Mouse (Mus musculus) limb, embryonic 11.5 days (tissue): ENCODE results near the gene Akap13. TPM values are rescaled to one million over a fixed set of nuclear protein-coding genes. Genes with fewer than 3 reads are reported as not detected.

ENCODE experiments used
- ATAC-seq: fragments of 200-750 bp; cut with Nextera tagmentation; 2 replicates; pipeline ENCODE4 v1.8.0; 2017; ENCODE audit warnings: low read depth; ENCODE audit not compliant: insufficient number of reproducible peaks, low FRiP score, low TSS enrichment
- DNase-seq: peaks from one replicate; pipeline ENCODE4 v3.0.0-alpha.2; 2015; ENCODE audit warnings: low spot score
- H3K27ac ChIP-seq: fragments of 300-500 bp; sonication (generic); replicated peaks from 2 replicates; pipeline ENCODE4 v1.5.1; 2014; ENCODE audit warnings: low read depth, mild to moderate bottlenecking, low read length
- H3K27me3 ChIP-seq: fragments of 300-500 bp; sonication (generic); 2 replicates; pipeline ENCODE4 v1.6.1; 2014; ENCODE audit warnings: mild to moderate bottlenecking, low read length, mixed read lengths; ENCODE audit not compliant: control insufficient read depth, insufficient read depth
- H3K36me3 ChIP-seq: fragments of 300-500 bp; sonication (generic); 2 replicates; pipeline ENCODE4 v1.6.1; 2014; ENCODE audit warnings: mild to moderate bottlenecking, low read length, moderate library complexity, mixed read lengths; ENCODE audit not compliant: control insufficient read depth, insufficient read depth
- H3K4me1 ChIP-seq: fragments of 300-500 bp; sonication (generic); 2 replicates; pipeline ENCODE4 v1.6.1; 2014; ENCODE audit warnings: low read length, mixed read lengths; ENCODE audit not compliant: control insufficient read depth, insufficient read depth
- H3K4me2 ChIP-seq: fragments of 300-500 bp; sonication (generic); 2 replicates; pipeline ENCODE4 v1.6.1; 2014; ENCODE audit warnings: low read depth, mild to moderate bottlenecking, moderate library complexity; ENCODE audit not compliant: severe bottlenecking
- H3K4me3 ChIP-seq: fragments of 300-500 bp; sonication (generic); 2 replicates; pipeline ENCODE4 v1.5.1; 2014; ENCODE audit warnings: low read depth, low read length
- H3K9ac ChIP-seq: fragments of 300-500 bp; sonication (generic); 2 replicates; pipeline ENCODE4 v1.6.1; 2014; ENCODE audit warnings: mild to moderate bottlenecking, low read length
- H3K9me3 ChIP-seq: fragments of 300-500 bp; sonication (generic); 2 replicates; pipeline ENCODE4 v1.6.1; 2016; ENCODE audit warnings: low read length; ENCODE audit not compliant: control insufficient read depth
- WGBS: fragments of 180-500 bp; shearing (Covaris S2); extraction: QIAGEN DNeasy Blood & Tissue Kit; methylation state at CpG from one replicate; pipeline ENCODE4 v1.1.7; 2014; 5-methylcytosine and 5-hydroxymethylcytosine counted together
- polyA plus RNA-seq: library from polyadenylated mRNA; unstranded; fragments of >200 nt; fragmentation: Nextera tagmentation; extraction: Ambion mirVana; gene quantifications from 2 replicates; pipeline ENCODE4 v1.2.1, GENCODE M21; 2014

Gene Akap13
- 32.7 and 35.0 TPM in 2 replicates for polyA plus RNA-seq

- DNase-seq (peak; percentile 97), ATAC-seq (peak; percentile 99)
- H3K4me1 ChIP-seq, result no peaks in the 10 kb centered on the region
- H3K27ac ChIP-seq, result peak within 1 kb of the TSS; percentile 97
- under 1% methylated on average over 66 of the region's 94 CpGs for WGBS
- peak within 1 kb of the TSS; percentile 90 for H3K4me3 ChIP-seq
- H3K4me2 ChIP-seq, result peak within 1 kb of the TSS; percentile 69
- H3K9me3 ChIP-seq, result no peaks in the 10 kb centered on the region
- no peaks in the 10 kb centered on the region for H3K27me3 ChIP-seq
- H3K36me3 ChIP-seq, result no peaks in the 10 kb centered on the region
- peak within 1 kb of the TSS; percentile 95 for H3K9ac ChIP-seq
Measured at GRCm38 (mm10) chr7:75455223-75456151, at the start of gene Akap13. Gene Akap13 (plus strand): TSS chr7:75455534.

DNA sequence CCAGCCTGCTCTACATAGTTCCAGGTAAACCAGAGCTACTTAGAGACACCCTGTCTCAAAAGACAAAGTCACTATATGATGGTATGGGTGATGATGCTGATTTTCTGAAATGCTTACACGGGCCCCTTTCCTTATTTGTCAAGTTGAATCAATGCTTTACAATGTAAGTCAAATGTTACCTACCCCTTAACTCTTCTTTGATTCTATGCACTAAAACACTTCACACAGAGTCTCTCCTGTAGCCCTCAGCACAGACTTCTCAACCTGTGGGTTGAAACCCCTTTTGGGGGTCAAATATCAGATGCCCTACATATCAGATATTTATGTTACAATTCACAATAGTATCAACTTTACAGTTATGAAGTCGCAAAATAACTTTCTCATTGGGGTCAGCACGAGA, 44.7 kb upstream of the Akap13 start:
- H3K36me3 ChIP-seq, result no peaks in the 10 kb centered on the region
- H3K4me1 ChIP-seq, result no peaks in the 10 kb centered on the region
- no peak overlapping the region for H3K9ac ChIP-seq
- no peak for DNase-seq
- H3K4me2 ChIP-seq, result no peak overlapping the region
- no peaks in the 10 kb centered on the region for H3K27me3 ChIP-seq
- no peak overlapping the region for H3K27ac ChIP-seq
- no peaks in the 10 kb centered on the region for H3K9me3 ChIP-seq
- WGBS, result 91% methylated on average over 3 of the region's 3 CpGs
- H3K4me3 ChIP-seq, result no peak overlapping the region
- ATAC-seq, result no peak

- Histone ChIP-seq H3K27ac (no peak overlapping the region), H3K4me2 (no peak overlapping the region), H3K9me3 (no peaks in the 10 kb centered on the region), H3K27me3 (no peaks in the 10 kb centered on the region), H3K4me1 (no peaks in the 10 kb centered on the region), H3K4me3 (no peak overlapping the region), H3K36me3 (no peaks in the 10 kb centered on the region), H3K9ac (no peak overlapping the region)
- DNase-seq, result no peak
- ATAC-seq, result no peak
- WGBS, result 76% methylated on average over 6 of the region's 6 CpGs
Measured at GRCm38 (mm10) chr7:75411226-75411625, 44.1 kb upstream of the Akap13 start.

DNA sequence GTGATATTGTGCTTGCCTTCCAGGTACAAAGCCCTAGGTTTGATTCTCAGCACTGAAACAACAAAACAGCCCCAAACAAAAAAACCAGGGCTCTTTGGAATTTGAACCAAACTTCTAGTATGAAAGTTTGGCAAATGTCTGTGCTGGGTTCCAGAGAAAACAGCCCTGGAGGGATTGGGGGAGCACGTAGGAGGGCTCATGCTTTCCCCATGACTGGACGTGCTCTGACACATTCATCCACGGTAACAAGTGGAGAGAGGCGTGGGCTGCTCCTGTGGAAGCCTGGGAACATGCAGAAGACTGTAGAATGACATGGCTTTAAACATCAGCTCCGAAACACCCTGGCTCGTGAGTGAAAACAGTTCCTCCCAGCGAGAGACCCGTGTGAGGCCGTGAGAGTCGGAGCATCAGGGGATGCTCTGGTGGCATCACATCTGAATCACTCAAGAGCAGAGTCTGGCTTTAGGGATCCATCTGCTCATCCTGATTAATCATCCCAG, 43.3 kb upstream of the Akap13 start:
- no peaks in the 10 kb centered on the region for H3K27me3 ChIP-seq
- WGBS, result 81% methylated on average over 10 of the region's 10 CpGs
- ATAC-seq, result no peak

DNA sequence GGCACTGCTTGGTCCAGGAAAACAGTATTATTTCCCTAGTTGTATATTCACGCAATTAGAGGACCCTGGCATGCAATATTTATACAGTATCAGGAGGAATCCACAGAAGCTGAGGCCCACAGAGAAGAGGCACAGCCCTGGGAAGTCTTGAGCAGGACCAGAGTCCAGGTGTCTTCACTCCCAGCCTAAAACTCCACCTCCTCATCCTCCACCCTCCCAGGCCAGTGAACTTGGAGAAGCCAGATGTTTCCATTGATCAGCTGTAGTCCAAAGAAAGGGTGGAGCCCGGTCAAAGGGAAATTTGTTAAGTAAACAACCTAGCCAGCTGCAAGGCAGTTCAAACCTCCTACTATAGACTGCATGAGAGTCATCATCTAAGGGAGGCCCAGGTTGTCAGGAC, 42.8 kb upstream of the Akap13 start:
- ATAC-seq (no peak), DNase-seq (no peak)
- no peak overlapping the region for H3K4me3 ChIP-seq
- no peaks in the 10 kb centered on the region for H3K27me3 ChIP-seq
- H3K9ac ChIP-seq, result no peak overlapping the region
- H3K4me2 ChIP-seq, result no peak overlapping the region
- no peak overlapping the region for H3K27ac ChIP-seq
- no peaks in the 10 kb centered on the region for H3K4me1 ChIP-seq
- H3K9me3 ChIP-seq, result no peaks in the 10 kb centered on the region
- no peaks in the 10 kb centered on the region for H3K36me3 ChIP-seq
- 79% methylated on average over 2 of the region's 2 CpGs for WGBS

More for the DNA sequence above, 43.3 kb upstream of the Akap13 start:
- Histone ChIP-seq H3K36me3 (no peaks in the 10 kb centered on the region), H3K4me1 (no peaks in the 10 kb centered on the region), H3K27ac (no peak overlapping the region), H3K4me3 (no peak overlapping the region), H3K9ac (no peak overlapping the region), H3K9me3 (no peaks in the 10 kb centered on the region), H3K4me2 (no peak overlapping the region)
- no peak for DNase-seq

DNA sequence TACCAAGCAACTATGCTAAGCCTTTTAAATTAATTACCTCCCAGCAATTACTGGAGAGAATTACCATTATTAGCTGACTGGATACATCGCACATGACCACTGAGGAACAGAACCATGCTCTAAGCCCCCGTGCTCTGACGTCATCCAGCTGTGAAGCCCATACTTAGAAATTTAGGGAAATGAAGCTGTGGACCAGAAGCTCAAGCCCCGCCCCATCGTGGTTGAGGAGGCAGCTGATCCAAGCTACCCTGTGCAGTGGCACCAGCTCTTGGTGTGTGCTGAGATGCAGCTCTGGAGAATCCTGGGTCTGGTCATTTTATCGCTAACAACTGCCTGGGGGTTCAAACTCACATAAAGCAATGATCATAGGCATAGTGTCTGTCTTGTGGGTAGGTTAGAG, 41.4 kb upstream of the Akap13 start:
- Histone ChIP-seq H3K4me3 (no peak overlapping the region), H3K27ac (no peak overlapping the region), H3K9ac (no peak overlapping the region), H3K27me3 (no peaks in the 10 kb centered on the region), H3K36me3 (no peaks in the 10 kb centered on the region), H3K4me2 (no peak overlapping the region), H3K9me3 (no peaks in the 10 kb centered on the region), H3K4me1 (no peaks in the 10 kb centered on the region)
- 65% methylated on average over 6 of the region's 6 CpGs for WGBS
- DNase-seq (no peak), ATAC-seq (no peak)

DNA sequence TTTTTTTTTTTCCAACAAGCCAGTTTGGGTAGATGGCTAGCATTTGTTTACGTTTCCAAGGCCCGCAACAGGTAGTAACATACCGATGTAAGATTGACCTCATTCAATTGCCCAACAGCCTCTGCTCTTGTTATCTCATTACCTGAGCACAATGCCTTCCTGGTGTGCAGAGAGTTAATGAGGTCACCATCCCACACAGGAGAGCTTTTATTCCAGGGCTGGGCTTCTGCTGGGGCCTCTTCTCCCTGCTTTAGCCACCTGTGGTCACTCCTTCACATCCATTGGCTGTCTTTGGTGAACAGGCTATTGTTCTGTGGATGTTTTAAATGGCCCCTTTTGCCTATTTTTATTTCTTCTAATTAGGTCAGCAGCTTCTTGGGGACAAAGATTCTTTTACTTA, 41.0 kb upstream of the Akap13 start:
- 64% methylated on average over 3 of the region's 3 CpGs for WGBS
- no peak for ATAC-seq

GRCm38 (mm10) chr7:75415166-75415881, 40.0 kb upstream of the Akap13 start:
- Histone ChIP-seq H3K4me1 (no peaks in the 10 kb centered on the region), H3K4me2 (no peak overlapping the region), H3K9ac (no peak overlapping the region), H3K4me3 (no peak overlapping the region), H3K27ac (no peak overlapping the region), H3K27me3 (no peaks in the 10 kb centered on the region), H3K9me3 (no peaks in the 10 kb centered on the region), H3K36me3 (no peaks in the 10 kb centered on the region)
- 69% methylated on average over 4 of the region's 4 CpGs for WGBS
- ATAC-seq (no peak), DNase-seq (no peak)

More for the DNA sequence above, 41.0 kb upstream of the Akap13 start:
- Histone ChIP-seq H3K9ac (no peak overlapping the region), H3K9me3 (no peaks in the 10 kb centered on the region), H3K4me3 (no peak overlapping the region), H3K36me3 (no peaks in the 10 kb centered on the region), H3K27ac (no peak overlapping the region), H3K27me3 (no peaks in the 10 kb centered on the region), H3K4me2 (no peak overlapping the region), H3K4me1 (no peaks in the 10 kb centered on the region)
- DNase-seq, result no peak
